Mouse (Mus musculus) heart, embryonic 16.5 days (tissue): Measurements from ENCODE around the gene Ankrd17. TPM values are rescaled to one million over a fixed set of nuclear protein-coding genes. Genes with fewer than 3 reads are reported as not detected.
A peak's percentile ranks its signal among the peaks of the same experiment; 100 is the strongest.

ENCODE experiments used
- ATAC-seq: fragments of 200-750 bp; cut with Nextera tagmentation; replicated peaks from 2 replicates; pipeline ENCODE4 v1.8.0; 2017; ENCODE audit warnings: moderate number of reproducible peaks; ENCODE audit not compliant: insufficient read depth, low FRiP score; ENCODE audit errors: extremely low read depth
- H3K27ac ChIP-seq: fragments of 300-500 bp; sonication (generic); 2 replicates; pipeline ENCODE4 v1.5.1; 2014; ENCODE audit warnings: mild to moderate bottlenecking, low read length, control low read depth, moderate library complexity
- H3K27me3 ChIP-seq: fragments of 300-500 bp; sonication (generic); 2 replicates; pipeline ENCODE4 v1.6.1; 2014; ENCODE audit warnings: low read length, mixed read lengths; ENCODE audit not compliant: control insufficient read depth, insufficient read depth
- H3K36me3 ChIP-seq: fragments of 300-500 bp; sonication (generic); 2 replicates; pipeline ENCODE4 v1.6.1; 2014; ENCODE audit not compliant: control insufficient read depth, insufficient read depth
- H3K4me1 ChIP-seq: fragments of 300-500 bp; sonication (generic); 2 replicates; pipeline ENCODE4 v1.6.1; 2014; ENCODE audit warnings: low read length, mixed read lengths; ENCODE audit not compliant: control insufficient read depth, insufficient read depth
- H3K4me2 ChIP-seq: fragments of 300-500 bp; sonication (generic); 2 replicates; pipeline ENCODE4 v1.6.1; 2014; ENCODE audit warnings: low read depth, mild to moderate bottlenecking, control low read depth, low read length
- H3K4me3 ChIP-seq: fragments of 300-500 bp; sonication (generic); 2 replicates; pipeline ENCODE4 v1.5.1; 2014; ENCODE audit warnings: mild to moderate bottlenecking, control low read depth, low read length
- H3K9ac ChIP-seq: fragments of 300-500 bp; sonication (generic); 2 replicates; pipeline ENCODE4 v1.6.1; 2014; ENCODE audit warnings: low read length, control low read depth
- H3K9me3 ChIP-seq: fragments of 300-500 bp; sonication (generic); replicated peaks from 2 replicates; pipeline ENCODE4 v1.6.1; 2016; ENCODE audit warnings: low read length; ENCODE audit not compliant: control insufficient read depth
- WGBS: fragments of 180-500 bp; shearing (Covaris S2); extraction: QIAGEN DNeasy Blood & Tissue Kit; methylation state at CpG from one replicate; pipeline ENCODE4 v1.1.7; 2014; 5-methylcytosine and 5-hydroxymethylcytosine counted together
- polyA plus RNA-seq: library from polyadenylated mRNA; unstranded; fragments of >200 nt; fragmentation: Nextera tagmentation; extraction: Ambion mirVana; gene quantifications from 2 replicates; pipeline ENCODE4 v1.2.1, GENCODE M21; 2015

Gene Ankrd17
- polyA plus RNA-seq, 1 experiment from 2014 or later, result 15.7 TPM

DNA sequence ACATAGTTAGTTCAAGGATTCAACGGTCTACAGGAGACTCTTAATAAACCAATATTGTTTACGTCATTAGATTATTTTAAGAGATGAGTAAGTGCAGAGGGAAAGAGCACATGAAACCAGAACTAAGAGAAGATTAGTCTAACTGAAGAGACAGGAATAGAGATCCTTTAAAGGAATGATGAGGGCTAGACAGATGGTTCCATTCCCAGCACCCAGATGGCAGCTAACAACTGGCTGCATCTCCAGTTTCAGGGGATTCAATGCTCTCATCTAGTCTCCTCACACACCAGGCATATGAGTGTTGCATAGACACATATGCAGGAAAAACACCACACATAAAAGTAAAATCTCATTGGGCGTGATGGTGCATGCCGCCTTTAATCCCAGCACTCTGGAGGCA, 133.1 kb downstream of the Ankrd17 start:
- Histone ChIP-seq H3K9me3 (no peaks in the 10 kb centered on the region), H3K27me3 (no peaks in the 10 kb centered on the region), H3K4me1 (no peaks in the 10 kb centered on the region), H3K4me3 (no peak overlapping the region), H3K36me3 (peaks cover 62% of the 10 kb centered on the region), H3K27ac (no peak overlapping the region), H3K9ac (no peak overlapping the region), H3K4me2 (no peak overlapping the region)
- no peak for ATAC-seq
- WGBS, result 92% methylated on average over 4 of the region's 4 CpGs

DNA sequence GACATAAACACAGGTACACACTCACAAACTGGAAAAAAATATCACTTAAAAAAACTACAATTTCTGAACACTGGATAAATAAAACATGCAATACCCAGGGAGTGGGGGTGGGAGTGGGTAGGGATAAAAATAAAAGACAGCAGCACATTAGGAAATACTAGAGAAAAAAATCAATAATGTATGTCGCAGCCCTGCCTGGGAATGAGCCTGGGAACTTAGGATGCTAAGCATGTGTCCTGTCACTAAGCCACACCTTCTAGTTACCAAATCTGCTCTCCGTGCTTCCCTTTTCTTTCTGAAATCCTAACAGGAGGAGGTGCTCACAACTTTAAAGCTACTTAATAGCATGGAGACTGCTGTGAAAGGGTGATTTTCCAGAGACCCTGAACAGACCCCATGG, 136.6 kb downstream of the Ankrd17 start:
- Histone ChIP-seq H3K9me3 (no peaks in the 10 kb centered on the region), H3K27ac (no peak overlapping the region), H3K9ac (no peak overlapping the region), H3K36me3 (peaks cover 56% of the 10 kb centered on the region), H3K4me3 (no peak overlapping the region), H3K4me2 (no peak overlapping the region), H3K4me1 (0 out of 2 replicates have a peak, but pooled peaks cover 1% of the 10 kb centered on the region), H3K27me3 (no peaks in the 10 kb centered on the region)
- no peak for ATAC-seq
- 94% methylated on average over 2 of the region's 2 CpGs for WGBS

DNA sequence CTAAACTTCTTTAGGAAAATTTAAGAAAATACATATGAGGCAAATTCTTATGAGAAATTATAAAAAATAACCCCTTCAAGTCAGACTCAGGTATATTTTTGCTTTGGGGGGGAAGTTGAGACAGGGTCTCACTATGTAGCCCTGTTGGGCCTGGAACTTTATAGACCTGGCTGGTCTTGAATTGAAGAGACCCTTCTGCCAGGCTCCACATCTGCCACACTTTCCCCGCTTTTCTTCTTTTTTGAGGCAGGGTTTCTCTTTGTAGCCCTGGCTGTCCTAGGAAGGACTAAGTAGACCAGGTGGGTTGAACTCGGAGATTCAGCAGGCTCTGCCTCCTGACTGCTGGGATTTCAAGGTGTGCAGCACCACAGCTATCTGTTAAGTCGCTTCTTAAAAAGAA, 139.7 kb downstream of the Ankrd17 start:
- Histone ChIP-seq H3K4me1 (peaks cover 12% of the 10 kb centered on the region), H3K27me3 (no peaks in the 10 kb centered on the region), H3K4me3 (no peak overlapping the region), H3K27ac (no peak overlapping the region), H3K9me3 (no peaks in the 10 kb centered on the region), H3K36me3 (peaks cover 40% of the 10 kb centered on the region), H3K9ac (no peak overlapping the region), H3K4me2 (no peak overlapping the region)
- 93% methylated on average over 3 of the region's 3 CpGs for WGBS
- no peak for ATAC-seq

DNA sequence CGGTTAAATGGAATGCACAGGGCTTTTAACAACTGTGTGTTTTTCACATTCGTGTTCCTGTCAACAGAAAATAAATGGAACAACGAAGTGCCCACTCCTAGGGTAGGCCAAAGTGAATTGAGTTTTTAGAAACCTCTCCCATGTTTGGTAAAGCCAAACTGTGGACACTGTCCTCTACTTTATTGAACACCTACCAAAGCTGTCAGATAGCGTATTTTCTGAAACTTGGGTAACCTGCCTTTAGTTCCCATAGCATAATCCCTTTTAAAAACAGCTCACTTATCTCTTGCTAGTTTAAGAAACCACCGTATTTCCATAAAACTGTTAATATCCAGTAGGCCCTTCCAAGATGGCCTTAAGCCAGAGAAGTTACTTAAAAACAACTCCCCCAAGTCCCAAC, 141.6 kb downstream of the Ankrd17 start:
- H3K9me3 ChIP-seq, result no peaks in the 10 kb centered on the region
- peaks cover 12% of the 10 kb centered on the region for H3K4me1 ChIP-seq
- ATAC-seq, result no peak
- peak overlapping the region; percentile 58; the same call in 1 of the 2 replicates for H3K4me2 ChIP-seq
- H3K36me3 ChIP-seq, result peaks cover 27% of the 10 kb centered on the region
- no peaks in the 10 kb centered on the region for H3K27me3 ChIP-seq
- peak overlapping the region; percentile 94 for H3K27ac ChIP-seq
- no peak overlapping the region for H3K4me3 ChIP-seq
- WGBS, result 82% methylated on average over 5 of the region's 5 CpGs
- no peak overlapping the region for H3K9ac ChIP-seq

DNA sequence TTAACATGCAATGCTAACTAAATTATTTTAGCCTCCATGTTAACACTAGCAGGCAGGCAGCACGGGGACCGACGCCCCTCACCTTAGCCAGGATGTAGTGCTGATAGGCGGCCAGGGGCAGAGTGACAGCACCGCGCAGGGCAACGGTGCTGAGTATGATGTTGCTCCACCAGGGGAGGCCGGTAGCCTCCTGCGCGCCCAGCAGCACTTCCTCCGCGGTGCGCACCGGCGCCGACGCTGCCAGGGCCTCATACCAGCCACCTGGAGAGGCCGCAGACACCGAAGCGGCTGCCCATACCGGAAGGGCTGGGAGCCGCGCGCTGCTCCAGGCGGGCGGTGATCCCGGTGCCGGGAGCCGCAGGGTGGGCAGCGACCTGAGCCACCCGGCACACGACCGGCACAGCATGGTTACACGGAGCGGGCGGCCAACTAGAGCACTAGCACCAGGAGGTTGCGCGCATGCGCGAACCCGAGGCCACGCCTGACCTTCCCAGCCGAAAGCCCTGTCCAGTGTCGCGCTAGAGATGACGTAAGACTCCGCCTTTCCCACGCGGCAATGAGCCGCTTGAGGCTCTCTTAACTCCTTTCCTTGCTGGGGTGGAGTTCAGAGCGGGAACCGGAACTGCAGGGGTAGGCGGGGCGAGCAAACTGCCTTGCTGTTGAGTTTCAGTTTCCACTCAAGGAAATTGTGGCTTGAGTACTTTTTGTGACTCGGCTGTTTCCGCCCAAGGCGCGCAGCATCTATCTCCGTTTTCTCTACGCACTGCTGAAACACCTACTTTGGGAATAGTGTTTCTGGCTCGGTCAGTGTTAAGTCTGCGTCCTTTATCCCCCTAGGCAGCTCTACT, 142.6 kb downstream of the Ankrd17 start, which contains the start of gene Cox18:
Gene Cox18 (minus strand): TSS at position 468 of the 848 bp plus-strand sequence.
- Histone ChIP-seq H3K9me3 (no peaks in the 10 kb centered on the region), H3K4me1 (peaks cover 12% of the 10 kb centered on the region), H3K9ac (peak within 1 kb of the TSS; percentile 87), H3K27me3 (no peaks in the 10 kb centered on the region), H3K4me2 (peak within 1 kb of the TSS; percentile 85), H3K4me3 (peak within 1 kb of the TSS; percentile 92), H3K36me3 (peaks cover 24% of the 10 kb centered on the region), H3K27ac (peak within 1 kb of the TSS; percentile 94)
- peak; percentile 97 for ATAC-seq
- under 1% methylated on average over 62 of the region's 62 CpGs for WGBS

DNA sequence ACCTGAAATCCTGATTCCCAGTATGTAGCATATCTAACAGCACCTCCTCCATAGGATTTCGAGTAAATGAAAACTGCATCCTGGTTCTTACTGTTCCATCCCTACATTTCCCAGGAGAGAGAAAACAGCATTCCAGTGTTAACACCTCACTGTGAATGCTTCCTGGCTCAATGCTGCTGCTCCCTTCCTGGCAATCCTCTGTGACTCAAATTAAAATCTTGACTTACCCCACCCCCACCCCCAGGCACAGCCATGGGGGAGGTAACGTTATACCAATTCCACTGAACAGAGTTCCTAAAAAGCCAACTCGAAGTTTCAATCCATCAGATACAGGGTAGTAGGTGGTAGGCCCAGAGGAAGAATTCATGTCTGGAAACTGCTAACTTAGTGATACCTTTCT, 143.4 kb downstream of the Ankrd17 start:
- peak overlapping the region; percentile 92 for H3K4me3 ChIP-seq
- H3K36me3 ChIP-seq, result peaks cover 27% of the 10 kb centered on the region
- H3K4me2 ChIP-seq, result peak overlapping the region; percentile 85
- 25% methylated on average over 3 of the region's 3 CpGs for WGBS
- H3K9ac ChIP-seq, result peak overlapping the region; percentile 87
- H3K9me3 ChIP-seq, result no peaks in the 10 kb centered on the region
- no peak for ATAC-seq
- H3K4me1 ChIP-seq, result peaks cover 12% of the 10 kb centered on the region
- H3K27me3 ChIP-seq, result no peaks in the 10 kb centered on the region
- H3K27ac ChIP-seq, result peak overlapping the region; percentile 94; the same call in 1 of the 2 replicates

DNA sequence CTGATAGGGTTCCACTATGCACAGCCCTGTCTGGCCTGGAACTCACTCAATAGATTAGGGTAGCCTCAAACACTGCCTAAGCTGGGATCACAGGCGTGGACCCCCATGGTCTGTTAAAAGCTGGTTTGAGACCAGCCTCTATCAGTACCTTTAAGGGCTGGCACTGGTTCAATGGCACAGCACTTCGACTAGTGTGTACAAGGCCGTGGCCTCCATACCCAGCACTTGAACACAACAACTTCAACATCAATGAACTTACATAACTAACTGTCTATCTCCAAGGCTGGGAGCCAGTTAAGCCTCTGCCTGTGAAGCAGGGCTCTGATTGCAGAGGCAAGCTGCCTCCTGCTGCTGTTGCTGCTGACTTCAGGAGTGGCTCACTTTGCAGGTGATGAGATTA, 148.6 kb downstream of the Ankrd17 start:
- Histone ChIP-seq H3K4me2 (no peak overlapping the region), H3K9me3 (no peaks in the 10 kb centered on the region; the same call in 1 of the 2 replicates), H3K27ac (no peak overlapping the region), H3K4me1 (peaks cover 4% of the 10 kb centered on the region), H3K9ac (no peak overlapping the region), H3K4me3 (no peak overlapping the region), H3K27me3 (no peaks in the 10 kb centered on the region), H3K36me3 (peaks cover 39% of the 10 kb centered on the region)
- no peak for ATAC-seq
- WGBS, result 85% methylated on average over 3 of the region's 3 CpGs

DNA sequence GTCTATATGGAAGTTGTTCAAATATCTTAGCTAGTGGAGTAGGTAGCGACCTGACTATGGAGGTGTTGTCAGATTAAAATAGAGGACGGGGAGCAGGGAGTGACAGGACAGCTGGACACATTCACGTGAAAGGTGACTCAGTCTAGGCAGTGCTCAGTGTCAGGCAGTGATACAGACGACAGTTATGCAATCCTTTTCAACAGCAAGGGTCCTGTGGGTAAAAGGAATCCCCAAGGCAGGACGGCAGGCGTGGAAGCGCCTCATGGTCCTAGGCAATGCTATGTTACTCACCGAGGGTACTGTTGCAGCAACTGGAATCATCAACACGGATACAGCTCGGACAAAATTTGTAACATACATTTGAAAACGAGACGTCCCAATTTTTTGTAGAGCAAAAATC, 149.2 kb downstream of the Ankrd17 start:
- Histone ChIP-seq H3K27me3 (no peaks in the 10 kb centered on the region), H3K9me3 (no peaks in the 10 kb centered on the region; the same call in 1 of the 2 replicates), H3K36me3 (peaks cover 39% of the 10 kb centered on the region), H3K4me1 (no peaks in the 10 kb centered on the region), H3K4me2 (no peak overlapping the region), H3K9ac (no peak overlapping the region), H3K27ac (no peak overlapping the region), H3K4me3 (no peak overlapping the region)
- no peak for ATAC-seq
- WGBS, result 89% methylated on average over 12 of the region's 12 CpGs

DNA sequence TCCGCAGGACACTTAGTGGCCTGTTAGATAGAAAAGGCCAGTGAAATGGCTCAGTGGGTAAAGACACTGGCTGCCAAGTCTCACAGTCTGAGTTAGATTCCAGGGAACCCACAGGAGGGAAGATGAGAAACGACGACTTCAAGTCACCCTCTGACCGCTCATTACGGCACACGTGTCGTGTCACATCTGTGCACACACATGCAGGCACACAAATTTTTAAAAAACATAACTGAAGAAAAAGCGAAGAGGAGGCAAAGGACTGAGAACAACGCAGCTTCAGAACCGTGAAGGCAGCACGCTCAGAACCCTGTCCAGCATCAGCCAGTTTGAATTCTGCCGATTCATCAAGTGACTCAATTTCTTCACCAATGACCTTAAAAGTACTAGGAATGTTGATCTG, 153.0 kb downstream of the Ankrd17 start:
- no peaks in the 10 kb centered on the region for H3K4me1 ChIP-seq
- H3K4me2 ChIP-seq, result no peak overlapping the region
- WGBS, result 96% methylated on average over 12 of the region's 12 CpGs
- no peaks in the 10 kb centered on the region; the same call in 1 of the 2 replicates for H3K9me3 ChIP-seq
- H3K36me3 ChIP-seq, result peaks cover 30% of the 10 kb centered on the region
- no peaks in the 10 kb centered on the region for H3K27me3 ChIP-seq
- ATAC-seq, result no peak
- H3K4me3 ChIP-seq, result no peak overlapping the region
- no peak overlapping the region for H3K9ac ChIP-seq
- H3K27ac ChIP-seq, result no peak overlapping the region
